ENCODE assay signal across 21 mouse cellular contexts in the genomic region with DNA sequence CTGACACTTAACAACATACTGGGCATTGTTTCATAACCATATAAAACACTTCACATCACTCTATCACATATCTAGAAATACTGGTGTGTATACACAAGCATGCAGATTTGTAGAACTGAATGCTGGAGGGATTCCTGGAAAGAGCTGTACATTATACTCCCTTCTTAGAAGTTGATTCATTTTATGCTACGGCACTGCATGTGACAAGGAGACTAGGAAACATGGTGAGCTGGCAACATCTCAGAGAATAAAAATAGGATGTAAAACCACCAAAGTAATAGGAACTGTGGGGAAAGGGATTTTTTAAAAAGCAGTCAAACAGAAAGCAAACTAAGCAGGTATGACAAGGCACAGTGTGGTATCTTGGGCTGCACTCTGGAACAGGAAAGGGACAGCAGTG.
DNase-seq lines count a peak whose midpoint lies in the region; ATAC-seq and TF ChIP-seq lines count a peak whose summit lies in the region.
"Had no signal": no experiment of that assay in that cellular context is flagged by ENCODE, and none has a peak within 500 bp of the region (broad histone marks: within the 10 kb centered on the region; RNA-seq: fewer than 3 reads in every experiment).

No protein-coding gene starts in this region.

- DNase-seq in thymus, postnatal 10 days (ENCODE audit: low spot score in 2 of 2): no peak
- no peak for DNase-seq in T-cell, adult 2 months (ENCODE audit: low spot score)
- DNase-seq: adrenal gland, postnatal 25 days; cerebellum, adult 11 months; cerebellum, adult 8-10 months; cerebellum, postnatal 14 days; gastrocnemius, adult 2 months; gastrocnemius, postnatal 25 days; heart, postnatal 10 days; heart, postnatal 4 days had no signal

- 73% methylated on average over 1 of the region's 1 CpGs for WGBS in liver, embryonic 12.5 days (ENCODE audit: insufficient replicate concordance)

- H3K4me2 ChIP-seq in liver, embryonic 12.5 days: no peak overlapping the region
- H3K4me2 ChIP-seq: embryonic facial prominence, embryonic 12.5 days; forebrain, embryonic 12.5 days; hindbrain, embryonic 13.5 days; intestine, embryonic 15.5 days had no signal

- H3K27ac ChIP-seq in bone marrow macrophage, adult 2 months (ENCODE audit: insufficient read depth, low read depth, low read length): peak overlapping the region; percentile 88
- H3K27ac ChIP-seq in liver, embryonic 12.5 days: no peak overlapping the region
- H3K27ac ChIP-seq: embryonic facial prominence, embryonic 12.5 days; forebrain, embryonic 12.5 days; gastrocnemius, adult 2 months; hindbrain, embryonic 13.5 days; intestine, embryonic 15.5 days had no signal

- no peak for TF ChIP-seq CTCF in bone marrow macrophage, adult 2 months (IDR thresholded peaks at IDR 0.05; ENCODE audit: low read depth, low read length)

- H3K4me3 ChIP-seq in bone marrow macrophage, adult 2 months (ENCODE audit: insufficient read depth, low read length): no peak overlapping the region
- peak overlapping the region; percentile 26 for H3K4me3 ChIP-seq in megakaryocyte, embryonic 14.5 days (replicated peaks)
- H3K4me3 ChIP-seq in liver, embryonic 12.5 days: no peak overlapping the region
- H3K4me3 ChIP-seq: embryonic facial prominence, embryonic 12.5 days; forebrain, embryonic 12.5 days; gastrocnemius, adult 2 months; hindbrain, embryonic 13.5 days; intestine, embryonic 15.5 days had no signal

- TF ChIP-seq POLR2A in bone marrow macrophage, adult 2 months (IDR thresholded peaks at IDR 0.05; ENCODE audit: borderline replicate concordance, low read depth, low read length): no peak

- no peaks in the 10 kb centered on the region for H3K27me3 ChIP-seq in megakaryocyte, embryonic 14.5 days (replicated peaks)
- H3K27me3 ChIP-seq in liver, embryonic 12.5 days (replicated peaks): no peaks in the 10 kb centered on the region
- H3K27me3 ChIP-seq: embryonic facial prominence, embryonic 12.5 days; forebrain, embryonic 12.5 days; hindbrain, embryonic 13.5 days; intestine, embryonic 15.5 days had no signal

- H3K36me3 ChIP-seq in megakaryocyte, embryonic 14.5 days (replicated peaks; ENCODE audit: low read length): no peaks in the 10 kb centered on the region
- H3K36me3 ChIP-seq in liver, embryonic 12.5 days: no peaks in the 10 kb centered on the region
- H3K36me3 ChIP-seq: embryonic facial prominence, embryonic 12.5 days; forebrain, embryonic 12.5 days; G1E; hindbrain, embryonic 13.5 days; intestine, embryonic 15.5 days had no signal

- H3K9me3 ChIP-seq in megakaryocyte, embryonic 14.5 days: no peaks in the 10 kb centered on the region
- no peaks in the 10 kb centered on the region for H3K9me3 ChIP-seq in liver, embryonic 12.5 days (replicated peaks)
- H3K9me3 ChIP-seq: embryonic facial prominence, embryonic 12.5 days; forebrain, embryonic 12.5 days; G1E; hindbrain, embryonic 13.5 days; intestine, embryonic 15.5 days had no signal

- H3K4me1 ChIP-seq in bone marrow macrophage, adult 2 months (ENCODE audit: control insufficient read depth, insufficient read depth, low read length): peaks cover 19% of the 10 kb centered on the region
- peaks cover 11% of the 10 kb centered on the region for H3K4me1 ChIP-seq in megakaryocyte, embryonic 14.5 days
- H3K4me1 ChIP-seq in liver, embryonic 12.5 days: peaks cover 10% of the 10 kb centered on the region; the same call in 1 of the 2 replicates
- H3K4me1 ChIP-seq: forebrain, embryonic 12.5 days; hindbrain, embryonic 13.5 days had no signal

- ATAC-seq in granulocyte monocyte progenitor cell, adult 5-6 weeks (replicated peaks; ENCODE audit: poor library complexity, severe bottlenecking): peak; percentile 44; the same call in 1 of the 2 replicates
- ATAC-seq in liver, embryonic 12.5 days: no peak
- ATAC-seq: activated CD4-positive, CD25-positive, alpha-beta regulatory T cell, adult 4 months; forebrain, embryonic 16.5 days; intestine, embryonic 15.5 days had no signal

- H3K9ac ChIP-seq in liver, embryonic 12.5 days: no peak overlapping the region
- H3K9ac ChIP-seq: embryonic facial prominence, embryonic 12.5 days; forebrain, embryonic 12.5 days; hindbrain, embryonic 13.5 days; intestine, embryonic 15.5 days had no signal
